Mouse (Mus musculus): ENCODE data around the gene Clps. TPM values are rescaled to one million over a fixed set of nuclear protein-coding genes. Genes with fewer than 3 reads are reported as not detected.

Clps gene
- polyA plus RNA-seq, 1 experiment from 2014 or later: 1.2 TPM

- Histone ChIP-seq H3K27me3 (peaks cover 12% of the 10 kb centered on the region), H3K27ac (0 out of 2 replicates have a peak overlapping the region, but pooled peaks have one; percentile 3), H3K9ac (no peak overlapping the region), H3K4me2 (peak overlapping the region; percentile 97; the same call in 1 of the 2 replicates), H3K4me3 (no peak overlapping the region), H3K4me1 (replicated peaks) (peaks cover 26% of the 10 kb centered on the region), H3K9me3 (replicated peaks) (no peaks in the 10 kb centered on the region), H3K36me3 (no peaks in the 10 kb centered on the region)
- 65% methylated on average over 4 of the region's 4 CpGs for WGBS
- ATAC-seq (replicated peaks; ENCODE audit: insufficient number of reproducible peaks, insufficient read depth, low FRiP score, low read depth): no peak
Observed at GRCm38 (mm10) chr17:28524831-28525430, 35.6 kb downstream of the Clps start.

- no peaks in the 10 kb centered on the region for H3K36me3 ChIP-seq
- peaks cover 26% of the 10 kb centered on the region for H3K4me1 ChIP-seq (replicated peaks)
- H3K9ac ChIP-seq: 0 out of 2 replicates have a peak overlapping the region, but pooled peaks have one; percentile 53
- H3K27ac ChIP-seq: 0 out of 2 replicates have a peak overlapping the region, but pooled peaks have one; percentile 3
- ATAC-seq (replicated peaks; ENCODE audit: insufficient number of reproducible peaks, insufficient read depth, low FRiP score, low read depth): no peak
- H3K4me2 ChIP-seq: peak overlapping the region; percentile 97
- 78% methylated on average over 23 of the region's 23 CpGs for WGBS
- H3K27me3 ChIP-seq: peaks cover 14% of the 10 kb centered on the region
- peak overlapping the region; percentile 66 for H3K4me3 ChIP-seq
- H3K9me3 ChIP-seq (replicated peaks): no peaks in the 10 kb centered on the region
Observed at GRCm38 (mm10) chr17:28524009-28524695, 36.4 kb downstream of the Clps start.

- H3K27me3 ChIP-seq: peaks cover 16% of the 10 kb centered on the region
- no peaks in the 10 kb centered on the region for H3K36me3 ChIP-seq
- peaks cover 31% of the 10 kb centered on the region for H3K4me1 ChIP-seq (replicated peaks)
- peak overlapping the region; percentile 97 for H3K4me2 ChIP-seq
- no peaks in the 10 kb centered on the region for H3K9me3 ChIP-seq (replicated peaks)
- peak overlapping the region; percentile 53 for H3K9ac ChIP-seq
- H3K4me3 ChIP-seq: peak overlapping the region; percentile 66
- 8% methylated on average over 28 of the region's 28 CpGs for WGBS
- no peak; the same call in 1 of the 2 replicates for ATAC-seq (replicated peaks; ENCODE audit: insufficient number of reproducible peaks, insufficient read depth, low FRiP score, low read depth)
- peak overlapping the region; percentile 86 for H3K27ac ChIP-seq
Observed at GRCm38 (mm10) chr17:28523355-28524008, 37.1 kb downstream of the Clps start.

GRCm38 (mm10) chr17:28522623-28523354 lies 37.8 kb downstream of the Clps start:
- H3K4me1 ChIP-seq (replicated peaks): peaks cover 35% of the 10 kb centered on the region
- peak; percentile 77 for ATAC-seq (replicated peaks; ENCODE audit: insufficient number of reproducible peaks, insufficient read depth, low FRiP score, low read depth)
- no peaks in the 10 kb centered on the region for H3K9me3 ChIP-seq (replicated peaks)
- under 1% methylated on average over 64 of the region's 66 CpGs for WGBS
- no peaks in the 10 kb centered on the region for H3K36me3 ChIP-seq
- peak overlapping the region; percentile 66 for H3K4me3 ChIP-seq
- peaks cover 14% of the 10 kb centered on the region for H3K27me3 ChIP-seq
- H3K9ac ChIP-seq: peak overlapping the region; percentile 53
- H3K27ac ChIP-seq: peak overlapping the region; percentile 86
- peak overlapping the region; percentile 97 for H3K4me2 ChIP-seq

GRCm38 (mm10) chr17:28521920-28522319 lies 38.6 kb downstream of the Clps start:
- H3K27me3 ChIP-seq: peaks cover 15% of the 10 kb centered on the region

GRCm38 (mm10) chr17:28521071-28521726 lies 39.4 kb downstream of the Clps start:
- H3K9ac ChIP-seq: no peak overlapping the region
- H3K36me3 ChIP-seq: no peaks in the 10 kb centered on the region
- H3K27ac ChIP-seq: no peak overlapping the region
- H3K9me3 ChIP-seq (replicated peaks): no peaks in the 10 kb centered on the region
- H3K4me3 ChIP-seq: no peak overlapping the region
- WGBS: 54% methylated on average over 5 of the region's 5 CpGs
- H3K4me2 ChIP-seq: peak overlapping the region; percentile 97; the same call in 1 of the 2 replicates
- H3K27me3 ChIP-seq: peaks cover 18% of the 10 kb centered on the region
- H3K4me1 ChIP-seq (replicated peaks): peaks cover 39% of the 10 kb centered on the region
- no peak for ATAC-seq (replicated peaks; ENCODE audit: insufficient number of reproducible peaks, insufficient read depth, low FRiP score, low read depth)

More at GRCm38 (mm10) chr17:28521920-28522319, 38.6 kb downstream of the Clps start:
- Histone ChIP-seq H3K9ac (no peak overlapping the region), H3K4me1 (replicated peaks) (peaks cover 36% of the 10 kb centered on the region), H3K4me3 (peak overlapping the region; percentile 66), H3K4me2 (peak overlapping the region; percentile 97), H3K36me3 (no peaks in the 10 kb centered on the region), H3K27ac (no peak overlapping the region), H3K9me3 (replicated peaks) (no peaks in the 10 kb centered on the region)
- ATAC-seq (replicated peaks; ENCODE audit: insufficient number of reproducible peaks, insufficient read depth, low FRiP score, low read depth): no peak
- WGBS: 47% methylated on average over 6 of the region's 6 CpGs

GRCm38 (mm10) chr17:28520561-28520960 lies 40.0 kb downstream of the Clps start:
- Histone ChIP-seq H3K4me3 (no peak overlapping the region), H3K27ac (no peak overlapping the region), H3K27me3 (peaks cover 18% of the 10 kb centered on the region), H3K9ac (no peak overlapping the region), H3K9me3 (replicated peaks) (no peaks in the 10 kb centered on the region), H3K36me3 (no peaks in the 10 kb centered on the region), H3K4me2 (no peak overlapping the region), H3K4me1 (replicated peaks) (peaks cover 44% of the 10 kb centered on the region)
- WGBS: 79% methylated on average over 4 of the region's 4 CpGs
- ATAC-seq (replicated peaks; ENCODE audit: insufficient number of reproducible peaks, insufficient read depth, low FRiP score, low read depth): no peak

GRCm38 (mm10) chr17:28519827-28520226 lies 40.7 kb downstream of the Clps start:
- H3K4me1 ChIP-seq (replicated peaks): peaks cover 46% of the 10 kb centered on the region
- H3K9me3 ChIP-seq (replicated peaks): no peaks in the 10 kb centered on the region
- WGBS: 87% methylated on average over 3 of the region's 3 CpGs
- no peak overlapping the region for H3K4me3 ChIP-seq
- H3K9ac ChIP-seq: no peak overlapping the region
- ATAC-seq (replicated peaks; ENCODE audit: insufficient number of reproducible peaks, insufficient read depth, low FRiP score, low read depth): no peak
- H3K4me2 ChIP-seq: no peak overlapping the region
- no peak overlapping the region for H3K27ac ChIP-seq
- peaks cover 18% of the 10 kb centered on the region for H3K27me3 ChIP-seq
- no peaks in the 10 kb centered on the region for H3K36me3 ChIP-seq

- H3K4me2 ChIP-seq: peak overlapping the region; percentile 93
- H3K27ac ChIP-seq: peak overlapping the region; percentile 88
- peaks cover 54% of the 10 kb centered on the region for H3K4me1 ChIP-seq (replicated peaks)
- WGBS: 27% methylated on average over 8 of the region's 8 CpGs
- ATAC-seq (replicated peaks; ENCODE audit: insufficient number of reproducible peaks, insufficient read depth, low FRiP score, low read depth): no peak
- H3K9me3 ChIP-seq (replicated peaks): no peaks in the 10 kb centered on the region
- peaks cover 18% of the 10 kb centered on the region for H3K27me3 ChIP-seq
- H3K9ac ChIP-seq: peak overlapping the region; percentile 65
- peak overlapping the region; percentile 54 for H3K4me3 ChIP-seq
- H3K36me3 ChIP-seq: no peaks in the 10 kb centered on the region
Observed at GRCm38 (mm10) chr17:28518615-28519071, 41.9 kb downstream of the Clps start.

- peaks cover 49% of the 10 kb centered on the region for H3K4me1 ChIP-seq (replicated peaks)
- H3K27ac ChIP-seq: peak overlapping the region; percentile 88
- under 1% methylated on average over 45 of the region's 46 CpGs for WGBS
Observed at GRCm38 (mm10) chr17:28517956-28518614, 42.5 kb downstream of the Clps start.

More at GRCm38 (mm10) chr17:28517956-28518614, 42.5 kb downstream of the Clps start:
- H3K9me3 ChIP-seq (replicated peaks): no peaks in the 10 kb centered on the region
- peak overlapping the region; percentile 93 for H3K4me2 ChIP-seq
- H3K4me3 ChIP-seq: peak overlapping the region; percentile 54
- peak overlapping the region; percentile 65 for H3K9ac ChIP-seq
- H3K36me3 ChIP-seq: no peaks in the 10 kb centered on the region
- peaks cover 18% of the 10 kb centered on the region for H3K27me3 ChIP-seq
- ATAC-seq (replicated peaks; ENCODE audit: insufficient number of reproducible peaks, insufficient read depth, low FRiP score, low read depth): peak; percentile 78

All from heart, embryonic 15.5 days (tissue).